In genomic region chr10:108822273-108822672, GRCm38 (mm10) we compare ENCODE assay signal across 25 mouse cellular contexts.
A peak's percentile ranks its signal among the peaks of the same experiment; 100 is the strongest.
DNase-seq lines count a peak whose midpoint lies in the region; ATAC-seq lines count a peak whose summit lies in the region.
"Had no signal": no experiment of that assay in that cellular context is flagged by ENCODE, and none has a peak within 500 bp of the region (broad histone marks: within the 10 kb centered on the region; RNA-seq: fewer than 3 reads in every experiment).

No protein-coding gene starts in this region.

- no peak overlapping the region for H3K27ac ChIP-seq in hindbrain, embryonic 11.5 days (ENCODE audit: low read depth, low read length)
- no peak overlapping the region for H3K27ac ChIP-seq in hindbrain, embryonic 14.5 days
- H3K27ac ChIP-seq: embryonic facial prominence, embryonic 10.5 days; embryonic facial prominence, embryonic 15.5 days; forebrain, embryonic 12.5 days; heart, adult 2 months; hindbrain, embryonic 13.5 days; kidney, embryonic 15.5 days; limb, embryonic 13.5 days; midbrain, embryonic 12.5 days had no signal

- WGBS in hindbrain, embryonic 11.5 days = 82% methylated on average over 6 of the region's 6 CpGs
- WGBS in hindbrain, embryonic 14.5 days = 72% methylated on average over 6 of the region's 6 CpGs

- intact Hi-C loops in left cerebral cortex, postnatal 4 days (cut with DNase I) = no loop called here

- no peaks in the 10 kb centered on the region for H3K9me3 ChIP-seq in hindbrain, embryonic 11.5 days (ENCODE audit: control insufficient read depth, low read length)
- H3K9me3 ChIP-seq in hindbrain, embryonic 14.5 days (ENCODE audit: control insufficient read depth, low read length) = no peaks in the 10 kb centered on the region
- H3K9me3 ChIP-seq: embryonic facial prominence, embryonic 10.5 days; embryonic facial prominence, embryonic 15.5 days; forebrain, embryonic 12.5 days; hindbrain, embryonic 13.5 days; kidney, embryonic 15.5 days; limb, embryonic 13.5 days; midbrain, embryonic 12.5 days had no signal

- H3K27me3 ChIP-seq in hindbrain, embryonic 11.5 days (ENCODE audit: control insufficient read depth, insufficient read depth, low read length) = no peaks in the 10 kb centered on the region
- H3K27me3 ChIP-seq in hindbrain, embryonic 14.5 days (ENCODE audit: control insufficient read depth, insufficient read depth, low read length) = no peaks in the 10 kb centered on the region
- H3K27me3 ChIP-seq: embryonic facial prominence, embryonic 15.5 days; forebrain, embryonic 12.5 days; hindbrain, embryonic 13.5 days; kidney, embryonic 15.5 days; limb, embryonic 13.5 days; midbrain, embryonic 12.5 days had no signal

- no peaks in the 10 kb centered on the region for H3K36me3 ChIP-seq in hindbrain, embryonic 11.5 days (ENCODE audit: control insufficient read depth, insufficient read depth, low read length)
- H3K36me3 ChIP-seq in hindbrain, embryonic 14.5 days (replicated peaks; ENCODE audit: control insufficient read depth, insufficient read depth) = no peaks in the 10 kb centered on the region
- H3K36me3 ChIP-seq: embryonic facial prominence, embryonic 10.5 days; embryonic facial prominence, embryonic 15.5 days; forebrain, embryonic 12.5 days; hindbrain, embryonic 13.5 days; kidney, embryonic 15.5 days; limb, embryonic 13.5 days; midbrain, embryonic 12.5 days had no signal

- no peaks in the 10 kb centered on the region for H3K4me1 ChIP-seq in hindbrain, embryonic 11.5 days (replicated peaks; ENCODE audit: control insufficient read depth, insufficient read depth, low read length)
- H3K4me1 ChIP-seq in hindbrain, embryonic 14.5 days (replicated peaks; ENCODE audit: control insufficient read depth, insufficient read depth, low read length) = no peaks in the 10 kb centered on the region
- H3K4me1 ChIP-seq: embryonic facial prominence, embryonic 10.5 days; embryonic facial prominence, embryonic 15.5 days; forebrain, embryonic 12.5 days; kidney, embryonic 15.5 days; limb, embryonic 13.5 days; midbrain, embryonic 12.5 days had no signal

- DNase-seq in hindbrain, embryonic 11.5 days (ENCODE audit: low spot score) = no peak
- no peak for DNase-seq in hindbrain, embryonic 14.5 days (ENCODE audit: low spot score)
- peak; percentile 33 for DNase-seq in left cerebral cortex, postnatal 4 days
- no peak for DNase-seq in left cerebral cortex, adult 9 months (ENCODE audit: low spot score in 2 of 2)
- peak; percentile 40 for DNase-seq in cerebellum, adult 8-10 months
- peak; percentile 37 to 47 for DNase-seq in cerebellum, postnatal 36 days
- no peak for DNase-seq in embryo, embryonic 11 days
- DNase-seq: adrenal gland, postnatal 10 days; forebrain, postnatal 0 days; heart, adult 2 months; heart, postnatal 14 days; kidney, adult 18-20 months; kidney, postnatal 25 days; layer of hippocampus, postnatal 36 days; lung, postnatal 36 days had no signal

- no peak overlapping the region for H3K9ac ChIP-seq in hindbrain, embryonic 11.5 days (ENCODE audit: low read depth, low read length)
- H3K9ac ChIP-seq in hindbrain, embryonic 14.5 days = no peak overlapping the region
- H3K9ac ChIP-seq: embryonic facial prominence, embryonic 15.5 days; forebrain, embryonic 12.5 days; forebrain, postnatal 0 days; hindbrain, embryonic 13.5 days; kidney, embryonic 15.5 days; limb, embryonic 13.5 days; midbrain, embryonic 12.5 days had no signal

- H3K4me2 ChIP-seq in hindbrain, embryonic 11.5 days (replicated peaks; ENCODE audit: low read depth, low read length) = no peak overlapping the region
- no peak overlapping the region for H3K4me2 ChIP-seq in hindbrain, embryonic 14.5 days (replicated peaks)
- H3K4me2 ChIP-seq: embryonic facial prominence, embryonic 15.5 days; forebrain, embryonic 12.5 days; hindbrain, embryonic 13.5 days; kidney, embryonic 15.5 days; limb, embryonic 13.5 days; liver, embryonic 11.5 days; midbrain, embryonic 12.5 days had no signal

- 0 out of 2 replicates have a peak, but pooled peaks have one; percentile 38 for ATAC-seq in hindbrain, embryonic 11.5 days (ENCODE audit: low FRiP score)
- no peak for ATAC-seq in hindbrain, embryonic 14.5 days (ENCODE audit: low FRiP score)
- ATAC-seq in megakaryocyte-erythroid progenitor cell, adult 5-6 weeks (replicated peaks; ENCODE audit: low FRiP score, low TSS enrichment, poor library complexity, severe bottlenecking) = no peak
- ATAC-seq: forebrain, postnatal 0 days; Patski had no signal

- no peak overlapping the region for H3K4me3 ChIP-seq in hindbrain, embryonic 11.5 days (ENCODE audit: low read depth, low read length)
- H3K4me3 ChIP-seq in hindbrain, embryonic 14.5 days (replicated peaks; ENCODE audit: low read length) = no peak overlapping the region
- H3K4me3 ChIP-seq: embryonic facial prominence, embryonic 10.5 days; embryonic facial prominence, embryonic 15.5 days; forebrain, embryonic 12.5 days; heart, adult 2 months; hindbrain, embryonic 13.5 days; kidney, embryonic 15.5 days; limb, embryonic 13.5 days; midbrain, embryonic 12.5 days had no signal

Comparison
In these comparisons a context has a peak if more than half of its experiments do, and no peak if none do; other contexts are left out.
1. DNase-seq: peak in left cerebral cortex, postnatal 4 days (single experiment), cerebellum, adult 8-10 months (single experiment) and cerebellum, postnatal 36 days (2 of 2); none in hindbrain, embryonic 11.5 days (single experiment), hindbrain, embryonic 14.5 days (single experiment), left cerebral cortex, adult 9 months (0 of 2) and embryo, embryonic 11 days (single experiment).